Mouse (Mus musculus): ENCODE measurements at regions not wholly inside any gene's neighbourhood (a gene's known extent, or its start where the extent isn't known, plus 50 kb on each side); places are given as distances from the start of the nearest gene placed in this dataset.

GRCm38 (mm10) chr16:74739194-74740135, 327.8 kb upstream of the Robo2 start:
- DNase-seq, result no peak

- no peak for DNase-seq
Observed at GRCm38 (mm10) chr16:74732940-74733776, 321.5 kb upstream of the Robo2 start.

GRCm38 (mm10) chr16:74730169-74730794, 318.7 kb upstream of the Robo2 start:
- no peak for DNase-seq

GRCm38 (mm10) chr16:74723217-74723616, 311.6 kb upstream of the Robo2 start:
- DNase-seq, result no peak

- DNase-seq, result no peak
Observed at GRCm38 (mm10) chr16:74718154-74718553, 306.5 kb upstream of the Robo2 start.

GRCm38 (mm10) chr16:74717622-74718021, 306.0 kb upstream of the Robo2 start:
- no peak for DNase-seq

GRCm38 (mm10) chr16:74714950-74715349, 303.3 kb upstream of the Robo2 start:
- DNase-seq, result no peak

GRCm38 (mm10) chr16:74712515-74712914, 300.9 kb upstream of the Robo2 start:
- DNase-seq, result no peak

GRCm38 (mm10) chr16:74702067-74702466, 290.4 kb upstream of the Robo2 start:
- DNase-seq, result no peak

GRCm38 (mm10) chr16:74683371-74683770, 271.7 kb upstream of the Robo2 start:
- DNase-seq, result no peak

- no peak for DNase-seq
Observed at GRCm38 (mm10) chr16:74675586-74675985, 264.0 kb upstream of the Robo2 start.

GRCm38 (mm10) chr16:74671466-74671865, 259.8 kb upstream of the Robo2 start:
- DNase-seq, result no peak

GRCm38 (mm10) chr16:74664337-74664736, 252.7 kb upstream of the Robo2 start:
- DNase-seq, result no peak

GRCm38 (mm10) chr16:74651244-74651643, 239.6 kb upstream of the Robo2 start:
- DNase-seq, result no peak

- DNase-seq, result no peak
Observed at GRCm38 (mm10) chr16:74649207-74649606, 237.6 kb upstream of the Robo2 start.

GRCm38 (mm10) chr16:74648384-74648783, 236.8 kb upstream of the Robo2 start:
- DNase-seq, result no peak

- DNase-seq, result no peak
Observed at GRCm38 (mm10) chr16:74644750-74645366, 233.2 kb upstream of the Robo2 start.

GRCm38 (mm10) chr16:74639805-74640204, 228.2 kb upstream of the Robo2 start:
- DNase-seq, result no peak

GRCm38 (mm10) chr16:74637638-74638037, 226.0 kb upstream of the Robo2 start:
- DNase-seq, result no peak

GRCm38 (mm10) chr16:74625783-74626182, 214.2 kb upstream of the Robo2 start:
- DNase-seq, result no peak

GRCm38 (mm10) chr16:74612072-74612471, 200.4 kb upstream of the Robo2 start:
- DNase-seq, result no peak

- no peak for DNase-seq
Observed at GRCm38 (mm10) chr16:74609564-74609963, 197.9 kb upstream of the Robo2 start.

GRCm38 (mm10) chr16:74598361-74598760, 186.7 kb upstream of the Robo2 start:
- no peak for DNase-seq
